ENCODE assay signal across 12 mouse cellular contexts in the genomic region with DNA sequence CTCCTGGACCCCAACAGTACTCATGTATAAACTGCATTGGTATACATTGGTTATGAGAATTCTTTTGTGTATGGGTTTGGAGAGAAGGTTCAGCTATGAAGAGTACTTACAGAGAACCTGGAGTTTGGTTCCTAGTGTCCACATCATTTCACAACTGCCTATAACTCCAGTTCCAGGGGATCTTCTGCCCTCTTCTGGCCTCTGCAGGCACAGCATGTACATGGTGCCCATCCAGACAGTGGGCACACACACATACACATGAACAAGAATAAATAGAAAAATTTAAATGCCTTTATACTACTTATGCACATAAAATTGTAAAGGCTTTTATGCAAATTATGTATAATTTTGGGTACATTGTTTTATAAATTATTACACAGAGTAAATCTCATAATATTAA. TPM values are rescaled to one million over a fixed set of nuclear protein-coding genes. Genes with fewer than 3 reads are reported as not detected.
A peak's percentile ranks its signal among the peaks of the same experiment; 100 is the strongest.
DNase-seq lines count a peak whose midpoint lies in the region; ATAC-seq and TF ChIP-seq lines count a peak whose summit lies in the region.
"Had no signal": no experiment of that assay in that cellular context is flagged by ENCODE, and none has a peak within 500 bp of the region (broad histone marks: within the 10 kb centered on the region; RNA-seq: fewer than 3 reads in every experiment).

No protein-coding gene starts in this region.

- H3K4me2 ChIP-seq in liver, postnatal 0 days (ENCODE audit: low read depth, low read length): no peak overlapping the region
- H3K4me2 ChIP-seq: liver, embryonic 13.5 days had no signal

- no peak overlapping the region for H3K27ac ChIP-seq in liver, postnatal 0 days (ENCODE audit: low read depth)
- no peak overlapping the region for H3K27ac ChIP-seq in cerebellum, adult 2 months (ENCODE audit: insufficient read depth, low read length)
- H3K27ac ChIP-seq: liver, embryonic 13.5 days had no signal

- no peaks in the 10 kb centered on the region for H3K27me3 ChIP-seq in liver, postnatal 0 days (ENCODE audit: insufficient read depth, low read length)
- H3K27me3 ChIP-seq in E14TG2a.4 (ENCODE audit: insufficient read depth, low read length): no peaks in the 10 kb centered on the region
- H3K27me3 ChIP-seq in cerebellum, adult 2 months (ENCODE audit: control insufficient read depth, insufficient read depth, low read length): no peaks in the 10 kb centered on the region
- H3K27me3 ChIP-seq: liver, embryonic 13.5 days had no signal

- H3K4me3 ChIP-seq in liver, postnatal 0 days (ENCODE audit: low read depth, low read length): no peak overlapping the region
- H3K4me3 ChIP-seq in E14TG2a.4 (replicated peaks; ENCODE audit: low read length): no peak overlapping the region
- no peak overlapping the region for H3K4me3 ChIP-seq in cerebellum, adult 2 months (replicated peaks; ENCODE audit: insufficient read depth, low read depth, low read length)
- H3K4me3 ChIP-seq: liver, embryonic 13.5 days had no signal

- peak; percentile 74 for DNase-seq in heart, adult 11 months
- DNase-seq in heart, adult 8-10 months (ENCODE audit: low spot score): no peak
- no peak for DNase-seq in liver, postnatal 0 days
- DNase-seq in liver: no peak
- no peak for DNase-seq in cerebellum, adult 2 months
- no peak for DNase-seq in urinary bladder, adult 18-20 months (ENCODE audit: low spot score in 2 of 2)
- DNase-seq: adrenal gland, postnatal 36 days; liver, embryonic 13.5 days had no signal

- no peak for ATAC-seq in liver, postnatal 0 days
- 0 out of 2 replicates have a peak, but pooled peaks have one; percentile 29 for ATAC-seq in megakaryocyte progenitor cell, adult 5-6 weeks (replicated peaks; ENCODE audit: poor library complexity)
- ATAC-seq: inflammation-experienced regulatory T-cells, adult 6 months had no signal

- no peaks in the 10 kb centered on the region for H3K4me1 ChIP-seq in liver, postnatal 0 days (ENCODE audit: insufficient read depth)
- H3K4me1 ChIP-seq in E14TG2a.4 (replicated peaks; ENCODE audit: low read depth, low read length): no peaks in the 10 kb centered on the region; the same call in 1 of the 2 replicates
- H3K4me1 ChIP-seq in cerebellum, adult 2 months (ENCODE audit: control insufficient read depth, insufficient read depth, low read length): peaks cover 21% of the 10 kb centered on the region; the same call in 1 of the 2 replicates
- H3K4me1 ChIP-seq: liver, embryonic 13.5 days had no signal

- peak; percentile 38 for TF ChIP-seq CTCF in liver, postnatal 0 days (IDR thresholded peaks at IDR 0.05; ENCODE audit: low read depth)
- peak; percentile 69 for TF ChIP-seq CTCF in E14TG2a.4 (conservative IDR thresholded peaks at IDR 0.05; ENCODE audit: low read length)
- no peak for TF ChIP-seq CTCF in cerebellum, adult 2 months (IDR thresholded peaks at IDR 0.05; ENCODE audit: borderline replicate concordance, insufficient read depth, low read depth, low read length)

- TF ChIP-seq POLR2A in cerebellum, adult 2 months (IDR thresholded peaks at IDR 0.05; ENCODE audit: borderline replicate concordance, insufficient read depth, low read length): no peak

- no peak for TF ChIP-seq EP300 in liver, postnatal 0 days (IDR thresholded peaks at IDR 0.05; ENCODE audit: low read depth)

- H3K9ac ChIP-seq in liver, postnatal 0 days (replicated peaks): no peak overlapping the region
- H3K9ac ChIP-seq: liver, embryonic 13.5 days had no signal

- no peaks in the 10 kb centered on the region for H3K36me3 ChIP-seq in liver, postnatal 0 days (replicated peaks; ENCODE audit: insufficient read depth, low read length)
- no peaks in the 10 kb centered on the region for H3K36me3 ChIP-seq in E14TG2a.4 (ENCODE audit: insufficient read depth, low read length)
- H3K36me3 ChIP-seq: liver, embryonic 13.5 days had no signal

- H3K9me3 ChIP-seq in liver, postnatal 0 days (ENCODE audit: low read length): no peaks in the 10 kb centered on the region
- 0 out of 2 replicates have a peak, but pooled peaks cover 3% of the 10 kb centered on the region for H3K9me3 ChIP-seq in E14TG2a.4 (ENCODE audit: low read length)
- H3K9me3 ChIP-seq: liver, embryonic 13.5 days had no signal

RNA-seq across cellular contexts. Expression of gene Spon1, which starts 59.9 kb away (rescaled TPM):
- total RNA-seq in heart, adult 8-10 months (2022): 10 to 100 TPM in 3 of 4 experiments, 1 to 10 TPM in 1; 7.6 to 12.9 (median 11.5) TPM
- polyA plus RNA-seq in liver, postnatal 0 days (2015; fragmentation: Nextera tagmentation; extraction: Ambion mirVana): 0.26 and 0.35 TPM in 2 replicates
- not detected in 2 replicates for total RNA-seq in megakaryocyte progenitor cell, adult 5-6 weeks (2015)
- total RNA-seq in megakaryocyte progenitor cell, adult 5-6 weeks (2017): not detected in 2 replicates
- 38.2 and 38.7 TPM in 2 replicates for polyA plus RNA-seq in cerebellum, adult 2 months (2012; rRNA removed)
- total RNA-seq: monocyte, adult 5-6 weeks had no signal

Comparison
In these comparisons a context has a peak if more than half of its experiments do, and no peak if none do; other contexts are left out.
1. RNA of gene Spon1, which starts 59.9 kb away (total RNA-seq): 7.6 to 12.9 TPM in heart, adult 8-10 months; not detected in megakaryocyte progenitor cell, adult 5-6 weeks; every median in the first group is over 4 times any median in the second.